Comparison of ENCODE assay signal across 14 mouse cellular contexts in genomic region chr3:88544955-88545591, GRCm38 (mm10). TPM values are rescaled to one million over a fixed set of nuclear protein-coding genes. Genes with fewer than 3 reads are reported as not detected.
DNase-seq lines count a peak whose midpoint lies in the region; ATAC-seq and TF ChIP-seq lines count a peak whose summit lies in the region.
"Had no signal": no experiment of that assay in that cellular context is flagged by ENCODE, and none has a peak within 500 bp of the region (broad histone marks: within the 10 kb centered on the region; RNA-seq: fewer than 3 reads in every experiment).

No protein-coding gene starts in this region.

- ATAC-seq in heart, embryonic 12.5 days (ENCODE audit: insufficient number of reproducible peaks, low FRiP score), result no peak
- no peak for ATAC-seq in midbrain, embryonic 12.5 days (ENCODE audit: low FRiP score, low read depth)
- ATAC-seq in midbrain, embryonic 16.5 days, result no peak
- no peak for ATAC-seq in G1E (ENCODE audit: extremely low read depth, insufficient number of reproducible peaks, low FRiP score, poor library complexity, severe bottlenecking)
- ATAC-seq in neutrophil, adult 5-6 weeks (ENCODE audit: extremely low read depth, insufficient number of reproducible peaks, low FRiP score, poor library complexity, severe bottlenecking), result peak; percentile 36; the same call in 1 of the 2 replicates

- peaks cover 7% of the 10 kb centered on the region for H3K36me3 ChIP-seq in heart, embryonic 12.5 days
- H3K36me3 ChIP-seq in midbrain, embryonic 12.5 days, result peaks cover 9% of the 10 kb centered on the region
- H3K36me3 ChIP-seq in midbrain, embryonic 16.5 days (ENCODE audit: control insufficient read depth, insufficient read depth, low read length), result peaks cover 2% of the 10 kb centered on the region; the same call in 1 of the 2 replicates
- peaks cover 61% of the 10 kb centered on the region for H3K36me3 ChIP-seq in G1E (replicated peaks)

- intact Hi-C loops in left cerebral cortex, postnatal 14 days (cut with DNase I), result no loop called here

- TF ChIP-seq CTCF in G1E (IDR thresholded peaks at IDR 0.05; ENCODE audit: low read depth, low read length), result no peak

- H3K4me3 ChIP-seq in heart, embryonic 12.5 days, result no peak overlapping the region
- no peak overlapping the region for H3K4me3 ChIP-seq in midbrain, embryonic 12.5 days
- H3K4me3 ChIP-seq in midbrain, embryonic 16.5 days (ENCODE audit: low read depth, low read length), result no peak overlapping the region
- H3K4me3 ChIP-seq in G1E (ENCODE audit: low read depth, low read length), result peak overlapping the region; percentile 4; the same call in 1 of the 2 replicates
- H3K4me3 ChIP-seq: neural tube, embryonic 13.5 days had no signal

- H3K27ac ChIP-seq in heart, embryonic 12.5 days (ENCODE audit: poor library complexity, severe bottlenecking), result no peak overlapping the region
- H3K27ac ChIP-seq in midbrain, embryonic 12.5 days (replicated peaks), result 0 out of 2 replicates have a peak overlapping the region, but pooled peaks have one; percentile 7
- no peak overlapping the region for H3K27ac ChIP-seq in midbrain, embryonic 16.5 days (ENCODE audit: low read length)
- H3K27ac ChIP-seq: neural tube, embryonic 13.5 days had no signal

- H3K4me2 ChIP-seq in heart, embryonic 12.5 days, result no peak overlapping the region
- H3K4me2 ChIP-seq in midbrain, embryonic 12.5 days (replicated peaks), result no peak overlapping the region
- H3K4me2 ChIP-seq in midbrain, embryonic 16.5 days (ENCODE audit: low read length), result no peak overlapping the region
- H3K4me2 ChIP-seq: neural tube, embryonic 13.5 days had no signal

- DNase-seq in heart, postnatal 4 days, result no peak
- no peak for DNase-seq in G1E (ENCODE audit: low spot score)
- no peak for DNase-seq in left cerebral cortex, postnatal 14 days (ENCODE audit: low spot score in 2 of 2)
- no peak for DNase-seq in cerebellum, adult 9-10 months
- DNase-seq: gastrocnemius, postnatal 10 days; right cerebral cortex, postnatal 14 days; thymus, adult 18-20 months had no signal

- peaks cover 9% of the 10 kb centered on the region for H3K4me1 ChIP-seq in heart, embryonic 12.5 days (replicated peaks)
- peaks cover 13% of the 10 kb centered on the region for H3K4me1 ChIP-seq in midbrain, embryonic 12.5 days
- H3K4me1 ChIP-seq in midbrain, embryonic 16.5 days (ENCODE audit: control insufficient read depth, insufficient read depth, low read length), result peaks cover 8% of the 10 kb centered on the region
- H3K4me1 ChIP-seq in G1E (ENCODE audit: insufficient read depth, low read depth, low read length), result peaks cover 57% of the 10 kb centered on the region

- H3K9ac ChIP-seq in heart, embryonic 12.5 days, result peak overlapping the region; percentile 25; the same call in 1 of the 2 replicates
- H3K9ac ChIP-seq in midbrain, embryonic 12.5 days (replicated peaks), result 0 out of 2 replicates have a peak overlapping the region, but pooled peaks have one; percentile 4
- no peak overlapping the region for H3K9ac ChIP-seq in midbrain, embryonic 16.5 days (ENCODE audit: low read depth, low read length)
- H3K9ac ChIP-seq: neural tube, embryonic 13.5 days had no signal

- H3K27me3 ChIP-seq in heart, embryonic 12.5 days (replicated peaks), result no peaks in the 10 kb centered on the region
- no peaks in the 10 kb centered on the region for H3K27me3 ChIP-seq in midbrain, embryonic 12.5 days
- H3K27me3 ChIP-seq in midbrain, embryonic 16.5 days (ENCODE audit: control insufficient read depth, insufficient read depth, low read depth, low read length), result no peaks in the 10 kb centered on the region
- H3K27me3 ChIP-seq in G1E (ENCODE audit: insufficient read depth, low read length), result no peaks in the 10 kb centered on the region; the same call in 1 of the 2 replicates
- H3K27me3 ChIP-seq: neural tube, embryonic 13.5 days had no signal

- H3K9me3 ChIP-seq in heart, embryonic 12.5 days (replicated peaks), result no peaks in the 10 kb centered on the region
- H3K9me3 ChIP-seq in midbrain, embryonic 12.5 days, result no peaks in the 10 kb centered on the region
- no peaks in the 10 kb centered on the region for H3K9me3 ChIP-seq in midbrain, embryonic 16.5 days (replicated peaks; ENCODE audit: control insufficient read depth, low read length, poor library complexity, severe bottlenecking)
- H3K9me3 ChIP-seq in G1E (replicated peaks), result no peaks in the 10 kb centered on the region
- H3K9me3 ChIP-seq: neural tube, embryonic 13.5 days had no signal

- 58% methylated on average over 20 of the region's 20 CpGs for WGBS in heart, embryonic 12.5 days
- WGBS in midbrain, embryonic 12.5 days, result 65% methylated on average over 20 of the region's 20 CpGs
- WGBS in midbrain, embryonic 16.5 days, result 67% methylated on average over 20 of the region's 20 CpGs

RNA-seq across cellular contexts. Expression of gene Rab25, which starts 3.0 kb away (rescaled TPM):
- 0.55 TPM in 1 of 2 replicates, not detected in the other for polyA plus RNA-seq in heart, embryonic 12.5 days (2016; fragmentation: Nextera tagmentation; extraction: Ambion mirVana)
- not detected for total RNA-seq in heart, postnatal 4 days (2021)
- 0.21 and 0.47 TPM in 2 replicates for polyA plus RNA-seq in midbrain, embryonic 12.5 days (2016; fragmentation: Nextera tagmentation; extraction: Ambion mirVana)
- polyA plus RNA-seq in midbrain, embryonic 16.5 days (2015; fragmentation: Nextera tagmentation; extraction: Ambion mirVana), result 0.69 TPM in 1 of 2 replicates, not detected in the other
- total RNA-seq in G1E (2014; fragmentation: Nextera tagmentation) (1.6 and 4.5 TPM in 2 replicates), G1E (2017) (0.35 TPM in 1 of 2 replicates, not detected in the other)
- 0.67 and 0.88 TPM in 2 replicates for polyA plus RNA-seq in G1E (2012)
- 0.47 and 1.1 TPM in 2 replicates for total RNA-seq in neutrophil, adult 5-6 weeks (2017)
- not detected for total RNA-seq in left cerebral cortex, postnatal 14 days (2021)
- total RNA-seq: gastrocnemius, postnatal 10 days; layer of hippocampus, postnatal 10 days had no signal
- polyA plus RNA-seq: heart, postnatal 0 days; neural tube, embryonic 13.5 days had no signal

RNA-seq across cellular contexts. Expression of gene Lamtor2, which starts 7.8 kb away (rescaled TPM):
- polyA plus RNA-seq in heart, embryonic 12.5 days (2016; fragmentation: Nextera tagmentation; extraction: Ambion mirVana), result 108 and 114 TPM in 2 replicates
- total RNA-seq in heart, postnatal 4 days (2021), result 10 to 100 TPM; 81.9 to 89.1 TPM
- polyA plus RNA-seq in midbrain, embryonic 12.5 days (2016; fragmentation: Nextera tagmentation; extraction: Ambion mirVana), result 137 and 152 TPM in 2 replicates
- polyA plus RNA-seq in midbrain, embryonic 16.5 days (2015; fragmentation: Nextera tagmentation; extraction: Ambion mirVana), result 181 and 193 TPM in 2 replicates
- total RNA-seq in G1E (2014; fragmentation: Nextera tagmentation) (44.7 and 64.5 TPM in 2 replicates), G1E (2017) (97.5 and 98.0 TPM in 2 replicates)
- polyA plus RNA-seq in G1E (2012), result 96.1 and 182 TPM in 2 replicates
- total RNA-seq in neutrophil, adult 5-6 weeks (2017), result 66.6 and 68.0 TPM in 2 replicates
- total RNA-seq in left cerebral cortex, postnatal 14 days (2021), result 100 to 1,000 TPM; 108 to 109 TPM

RNA-seq across cellular contexts. Expression of gene Ubqln4, which starts 8.5 kb away (rescaled TPM):
- polyA plus RNA-seq in heart, embryonic 12.5 days (2016; fragmentation: Nextera tagmentation; extraction: Ambion mirVana), result 46.5 and 47.9 TPM in 2 replicates
- total RNA-seq in heart, postnatal 4 days (2021), result 10 to 100 TPM; 55.3 to 60.1 TPM
- polyA plus RNA-seq in midbrain, embryonic 12.5 days (2016; fragmentation: Nextera tagmentation; extraction: Ambion mirVana), result 64.7 and 71.2 TPM in 2 replicates
- 39.8 and 41.3 TPM in 2 replicates for polyA plus RNA-seq in midbrain, embryonic 16.5 days (2015; fragmentation: Nextera tagmentation; extraction: Ambion mirVana)
- 63.4 and 67.4 TPM in 2 replicates for total RNA-seq in G1E (2014; fragmentation: Nextera tagmentation)
- 39.6 and 40.6 TPM in 2 replicates for total RNA-seq in G1E (2017)
- polyA plus RNA-seq in G1E (2012), result 73.7 and 81.2 TPM in 2 replicates
- 25.3 and 26.3 TPM in 2 replicates for total RNA-seq in neutrophil, adult 5-6 weeks (2017)
- 10 to 100 TPM; 91.2 to 91.6 TPM for total RNA-seq in left cerebral cortex, postnatal 14 days (2021)

RNA-seq across cellular contexts. Expression of gene Mex3a, which starts 12.9 kb away (rescaled TPM):
- 11.8 and 13.9 TPM in 2 replicates for polyA plus RNA-seq in heart, embryonic 12.5 days (2016; fragmentation: Nextera tagmentation; extraction: Ambion mirVana)
- 10 to 100 TPM; 11.7 TPM for total RNA-seq in heart, postnatal 4 days (2021)
- 47.8 and 49.9 TPM in 2 replicates for polyA plus RNA-seq in midbrain, embryonic 12.5 days (2016; fragmentation: Nextera tagmentation; extraction: Ambion mirVana)
- 28.6 and 33.0 TPM in 2 replicates for polyA plus RNA-seq in midbrain, embryonic 16.5 days (2015; fragmentation: Nextera tagmentation; extraction: Ambion mirVana)
- 6.2 and 8.2 TPM in 2 replicates for total RNA-seq in G1E (2014; fragmentation: Nextera tagmentation)
- total RNA-seq in G1E (2017), result 1.7 and 2.0 TPM in 2 replicates
- polyA plus RNA-seq in G1E (2012), result 9.0 and 9.6 TPM in 2 replicates
- 0.47 and 0.49 TPM in 2 replicates for total RNA-seq in neutrophil, adult 5-6 weeks (2017)
- 1 to 10 TPM; 3.3 to 4.2 TPM for total RNA-seq in left cerebral cortex, postnatal 14 days (2021)

RNA-seq across cellular contexts. Expression of gene Ssr2, which starts 30.6 kb away (rescaled TPM):
- 181 and 185 TPM in 2 replicates for polyA plus RNA-seq in heart, embryonic 12.5 days (2016; fragmentation: Nextera tagmentation; extraction: Ambion mirVana)
- total RNA-seq in heart, postnatal 4 days (2021), result 100 to 1,000 TPM; 145 to 152 TPM
- 132 and 137 TPM in 2 replicates for polyA plus RNA-seq in midbrain, embryonic 12.5 days (2016; fragmentation: Nextera tagmentation; extraction: Ambion mirVana)
- polyA plus RNA-seq in midbrain, embryonic 16.5 days (2015; fragmentation: Nextera tagmentation; extraction: Ambion mirVana), result 127 and 144 TPM in 2 replicates
- total RNA-seq in G1E (2014; fragmentation: Nextera tagmentation), result 269 and 289 TPM in 2 replicates
- total RNA-seq in G1E (2017), result 132 and 134 TPM in 2 replicates
- 123 and 280 TPM in 2 replicates for polyA plus RNA-seq in G1E (2012)
- 21.5 and 25.4 TPM in 2 replicates for total RNA-seq in neutrophil, adult 5-6 weeks (2017)
- 100 to 1,000 TPM; 114 to 123 TPM for total RNA-seq in left cerebral cortex, postnatal 14 days (2021)
